ENCODE assay signal across 9 mouse cellular contexts in genomic region chr8:70352000-70352384, GRCm38 (mm10). TPM values are rescaled to one million over a fixed set of nuclear protein-coding genes. Genes with fewer than 3 reads are reported as not detected.
DNase-seq lines count a peak whose midpoint lies in the region; ATAC-seq and TF ChIP-seq lines count a peak whose summit lies in the region.
"Had no signal": no experiment of that assay in that cellular context is flagged by ENCODE, and none has a peak within 500 bp of the region (broad histone marks: within the 10 kb centered on the region; RNA-seq: fewer than 3 reads in every experiment).

No protein-coding gene starts in this region.

- no peaks in the 10 kb centered on the region for H3K9me3 ChIP-seq in forebrain, embryonic 14.5 days (replicated peaks; ENCODE audit: control insufficient read depth, low read length)
- H3K9me3 ChIP-seq in liver, embryonic 14.5 days (ENCODE audit: control insufficient read depth, low read length), result no peaks in the 10 kb centered on the region

- ATAC-seq in forebrain, embryonic 14.5 days, result no peak
- ATAC-seq in liver, embryonic 14.5 days (ENCODE audit: insufficient read depth), result no peak
- no peak for ATAC-seq in granulocyte monocyte progenitor cell, adult 5-6 weeks (replicated peaks; ENCODE audit: poor library complexity, severe bottlenecking)

- TF ChIP-seq CTCF in gastrocnemius, adult 2 months (IDR thresholded peaks at IDR 0.05), result no peak
- TF ChIP-seq CTCF in C2C12 (IDR thresholded peaks at IDR 0.05; ENCODE audit: control insufficient read depth, insufficient read depth, insufficient read length), result no peak
- TF ChIP-seq CTCF in liver, embryonic 14.5 days (IDR thresholded peaks at IDR 0.05; ENCODE audit: low read depth), result no peak

- H3K27ac ChIP-seq in gastrocnemius, adult 2 months, result peak overlapping the region; percentile 90
- no peak overlapping the region for H3K27ac ChIP-seq in forebrain, embryonic 14.5 days (ENCODE audit: low read depth, low read length)
- peak overlapping the region; percentile 86 for H3K27ac ChIP-seq in liver, embryonic 14.5 days

- peaks cover 61% of the 10 kb centered on the region for H3K79me2 ChIP-seq in C2C12 (ENCODE audit: control insufficient read depth, insufficient read depth)

- H3ac ChIP-seq in C2C12 (ENCODE audit: control insufficient read depth, insufficient read length, low read depth), result peak overlapping the region; percentile 81

- TF ChIP-seq EP300 in liver, embryonic 14.5 days (IDR thresholded peaks at IDR 0.05; ENCODE audit: low read depth), result no peak

- H3K4me2 ChIP-seq in forebrain, embryonic 14.5 days (ENCODE audit: low read length), result peak overlapping the region; percentile 99
- peak overlapping the region; percentile 96 for H3K4me2 ChIP-seq in liver, embryonic 14.5 days (ENCODE audit: low read depth)

- H3K27me3 ChIP-seq in C2C12 (ENCODE audit: control insufficient read depth, insufficient read depth, insufficient read length), result no peaks in the 10 kb centered on the region
- no peaks in the 10 kb centered on the region for H3K27me3 ChIP-seq in forebrain, embryonic 14.5 days (replicated peaks; ENCODE audit: control insufficient read depth, insufficient read depth, low read length)
- no peaks in the 10 kb centered on the region for H3K27me3 ChIP-seq in liver, embryonic 14.5 days (ENCODE audit: control insufficient read depth, insufficient read depth, low read length)

- intact Hi-C loops in gastrocnemius, adult 2 months (cut with DNase I), result no loop called here

- peak overlapping the region; percentile 97 for H3K9ac ChIP-seq in forebrain, embryonic 14.5 days (ENCODE audit: low read length)
- H3K9ac ChIP-seq in liver, embryonic 14.5 days (replicated peaks), result peak overlapping the region; percentile 99

- peaks cover 58% of the 10 kb centered on the region for H3K79me3 ChIP-seq in C2C12 (ENCODE audit: low read depth)

- peak overlapping the region; percentile 98 for H3K4me3 ChIP-seq in gastrocnemius, adult 2 months
- peak overlapping the region; percentile 90 for H3K4me3 ChIP-seq in C2C12 (ENCODE audit: insufficient read depth, poor library complexity, severe bottlenecking)
- peak overlapping the region; percentile 100 for H3K4me3 ChIP-seq in forebrain, embryonic 14.5 days (ENCODE audit: low read depth, low read length)
- H3K4me3 ChIP-seq in liver, embryonic 14.5 days (ENCODE audit: insufficient read depth in 1 of 2, low read depth in 2 of 2, low read length in 2 of 2), result peak overlapping the region; percentile 82 to 98

- peaks cover 25% of the 10 kb centered on the region for H3K4me1 ChIP-seq in forebrain, embryonic 14.5 days (ENCODE audit: control insufficient read depth, insufficient read depth, low read length)
- peaks cover 66 to 72% of the 10 kb centered on the region in 2 experiments for H3K4me1 ChIP-seq in liver, embryonic 14.5 days (replicated peaks; ENCODE audit: control insufficient read depth in 2 of 2, insufficient read depth in 2 of 2, low read length in 1 of 2)

- 24% methylated on average over 3 of the region's 3 CpGs for WGBS in forebrain, embryonic 14.5 days
- 14% methylated on average over 3 of the region's 3 CpGs for WGBS in liver, embryonic 14.5 days (ENCODE audit: insufficient replicate concordance)

- peaks cover 16% of the 10 kb centered on the region for H3K36me3 ChIP-seq in C2C12 (ENCODE audit: control insufficient read depth, insufficient read depth)
- H3K36me3 ChIP-seq in forebrain, embryonic 14.5 days (ENCODE audit: control insufficient read depth, insufficient read depth, low read length), result peaks cover 21% of the 10 kb centered on the region
- peaks cover 34% of the 10 kb centered on the region for H3K36me3 ChIP-seq in liver, embryonic 14.5 days (replicated peaks; ENCODE audit: control insufficient read depth, insufficient read depth, low read depth)

- no peak for DNase-seq in gastrocnemius, adult 2 months
- no peak for DNase-seq in gastrocnemius, postnatal 4 days (ENCODE audit: low spot score in 2 of 2)
- DNase-seq in forebrain, embryonic 14.5 days (ENCODE audit: low spot score), result no peak
- no peak for DNase-seq in liver, embryonic 14.5 days (ENCODE audit: low read depth in 3 of 3, low spot score in 3 of 3)
- DNase-seq in right cerebral cortex, adult 2 months (ENCODE audit: low spot score in 2 of 2), result no peak
- no peak for DNase-seq in embryo, embryonic 9.5 days (ENCODE audit: extremely low spot score)

TF ChIP-seq in C2C12, 6 proteins besides CTCF, POLR2A, EP300 and RAD21:
- TF ChIP-seq MYOG (IDR thresholded peaks at IDR 0.05; ENCODE audit: control insufficient read depth, extremely low read depth, insufficient read length), result no peak
- TF ChIP-seq MYOD1 (IDR thresholded peaks at IDR 0.05; ENCODE audit: control insufficient read depth, insufficient read length, low read depth), result no peak

RNA-seq across cellular contexts. Expression of gene Upf1, which starts 1.1 kb away (rescaled TPM):
- 10 to 100 TPM; 28.1 to 35.1 TPM for total RNA-seq in gastrocnemius, adult 2 months (2021)
- 10 to 100 TPM; 45.0 to 47.9 TPM for total RNA-seq in gastrocnemius, postnatal 4 days (2021)
- polyA plus RNA-seq in C2C12 (2012; fragmentation: generic; extraction: Trizol), result 47.2 TPM
- 11.8 and 14.0 TPM in 2 replicates for polyA plus RNA-seq in forebrain, embryonic 14.5 days (2014; fragmentation: Nextera tagmentation; extraction: Ambion mirVana)
- polyA plus RNA-seq in liver, embryonic 14.5 days (2012; rRNA removed), result 12.3 and 14.1 TPM in 2 replicates
- polyA plus RNA-seq in liver, embryonic 14.5 days (2014; fragmentation: Nextera tagmentation; extraction: Ambion mirVana), result 9.3 and 11.6 TPM in 2 replicates
- 30.6 and 33.7 TPM in 2 replicates for total RNA-seq in granulocyte monocyte progenitor cell, adult 5-6 weeks (2014; fragmentation: Nextera tagmentation)
- total RNA-seq in granulocyte monocyte progenitor cell, adult 5-6 weeks (2017), result 24.2 and 30.8 TPM in 2 replicates

RNA-seq across cellular contexts. Expression of gene Comp, which starts 21.4 kb away (rescaled TPM):
- 10 to 100 TPM in 1 of 2 experiments, 1 to 10 TPM in 1; 5.5 to 31.2 TPM for total RNA-seq in gastrocnemius, adult 2 months (2021)
- 1 to 10 TPM; 4.6 to 9.3 TPM for total RNA-seq in gastrocnemius, postnatal 4 days (2021)
- 0.20 TPM for polyA plus RNA-seq in C2C12 (2012; fragmentation: generic; extraction: Trizol)
- 0.48 TPM in 1 of 2 replicates, not detected in the other for polyA plus RNA-seq in forebrain, embryonic 14.5 days (2014; fragmentation: Nextera tagmentation; extraction: Ambion mirVana)
- 0.39 and 0.47 TPM in 2 replicates for polyA plus RNA-seq in liver, embryonic 14.5 days (2012; rRNA removed)
- 0.29 and 0.85 TPM in 2 replicates for polyA plus RNA-seq in liver, embryonic 14.5 days (2014; fragmentation: Nextera tagmentation; extraction: Ambion mirVana)
- total RNA-seq in granulocyte monocyte progenitor cell, adult 5-6 weeks (2014; fragmentation: Nextera tagmentation), result 0.88 TPM in 1 of 2 replicates, not detected in the other
- not detected in 2 replicates for total RNA-seq in granulocyte monocyte progenitor cell, adult 5-6 weeks (2017)
- total RNA-seq: megakaryocyte progenitor cell, adult 5-6 weeks had no signal

RNA-seq across cellular contexts. Expression of gene Gdf1, which starts 22.4 kb away (rescaled TPM):
- 1 to 10 TPM in 1 of 2 experiments, not detected in 1; 1.0 TPM for total RNA-seq in gastrocnemius, adult 2 months (2021)
- total RNA-seq in gastrocnemius, postnatal 4 days (2021), result 1 to 10 TPM; 3.5 to 4.0 TPM
- polyA plus RNA-seq in C2C12 (2012; fragmentation: generic; extraction: Trizol), result 0.16 TPM
- polyA plus RNA-seq in forebrain, embryonic 14.5 days (2014; fragmentation: Nextera tagmentation; extraction: Ambion mirVana), result 2.1 and 4.2 TPM in 2 replicates
- polyA plus RNA-seq in liver, embryonic 14.5 days (2012; rRNA removed), result 0.16 and 0.22 TPM in 2 replicates
- not detected in 2 replicates for polyA plus RNA-seq in liver, embryonic 14.5 days (2014; fragmentation: Nextera tagmentation; extraction: Ambion mirVana)
- not detected in 2 replicates for total RNA-seq in granulocyte monocyte progenitor cell, adult 5-6 weeks (2014; fragmentation: Nextera tagmentation)
- not detected in 2 replicates for total RNA-seq in granulocyte monocyte progenitor cell, adult 5-6 weeks (2017)
- total RNA-seq: megakaryocyte progenitor cell, adult 5-6 weeks had no signal

RNA-seq across cellular contexts. Expression of gene Cers1, which starts 36.4 kb away (rescaled TPM):
- total RNA-seq in gastrocnemius, adult 2 months (2021), result 10 to 100 TPM; 14.0 to 23.3 TPM
- total RNA-seq in gastrocnemius, postnatal 4 days (2021), result 10 to 100 TPM; 23.1 to 24.4 TPM
- 0.23 TPM for polyA plus RNA-seq in C2C12 (2012; fragmentation: generic; extraction: Trizol)
- polyA plus RNA-seq in forebrain, embryonic 14.5 days (2014; fragmentation: Nextera tagmentation; extraction: Ambion mirVana), result 20.8 and 27.6 TPM in 2 replicates
- 0.09 and 0.14 TPM in 2 replicates for polyA plus RNA-seq in liver, embryonic 14.5 days (2012; rRNA removed)
- not detected in 2 replicates for polyA plus RNA-seq in liver, embryonic 14.5 days (2014; fragmentation: Nextera tagmentation; extraction: Ambion mirVana)
- not detected in 2 replicates for total RNA-seq in granulocyte monocyte progenitor cell, adult 5-6 weeks (2014; fragmentation: Nextera tagmentation)
- not detected in 2 replicates for total RNA-seq in granulocyte monocyte progenitor cell, adult 5-6 weeks (2017)
- total RNA-seq: megakaryocyte progenitor cell, adult 5-6 weeks had no signal

RNA-seq across cellular contexts. Expression of gene Cope, which starts 49.7 kb away (rescaled TPM):
- 100 to 1,000 TPM; 118 to 128 TPM for total RNA-seq in gastrocnemius, adult 2 months (2021)
- total RNA-seq in gastrocnemius, postnatal 4 days (2021), result 100 to 1,000 TPM; 168 to 177 TPM
- 158 TPM for polyA plus RNA-seq in C2C12 (2012; fragmentation: generic; extraction: Trizol)
- 305 and 332 TPM in 2 replicates for polyA plus RNA-seq in forebrain, embryonic 14.5 days (2014; fragmentation: Nextera tagmentation; extraction: Ambion mirVana)
- 138 and 180 TPM in 2 replicates for polyA plus RNA-seq in liver, embryonic 14.5 days (2012; rRNA removed)
- polyA plus RNA-seq in liver, embryonic 14.5 days (2014; fragmentation: Nextera tagmentation; extraction: Ambion mirVana), result 164 and 171 TPM in 2 replicates
- 209 and 240 TPM in 2 replicates for total RNA-seq in granulocyte monocyte progenitor cell, adult 5-6 weeks (2014; fragmentation: Nextera tagmentation)
- total RNA-seq in granulocyte monocyte progenitor cell, adult 5-6 weeks (2017), result 132 and 155 TPM in 2 replicates
